Mouse (Mus musculus): ENCODE results near the gene Slc22a3.

The Slc22a3 gene

GRCm38 (mm10) chr17:12507654-12508204 lies at the start of gene Slc22a3:
Slc22a3 (minus strand) TSS chr17:12507704.
- no peak for DNase-seq (ENCODE audit: low spot score in 2 of 2)

- peak in 1 of 2 experiments; percentile 47 for DNase-seq (ENCODE audit: low spot score in 2 of 2)
These were observed 27.0 kb upstream of the Slc22a3 start for GRCm38 (mm10) chr17:12534353-12535145.

GRCm38 (mm10) chr17:12532115-12532514 lies 24.6 kb upstream of the Slc22a3 start:
- peak in 1 of 2 experiments; percentile 25 for DNase-seq (ENCODE audit: low spot score in 2 of 2)

- no peak for DNase-seq (ENCODE audit: low spot score in 2 of 2)
These were observed 22.6 kb upstream of the Slc22a3 start for GRCm38 (mm10) chr17:12530081-12530480.

- DNase-seq (ENCODE audit: low spot score in 2 of 2): no peak
These were observed 22.0 kb upstream of the Slc22a3 start for GRCm38 (mm10) chr17:12529384-12529985.

- DNase-seq (ENCODE audit: low spot score in 2 of 2): no peak
These were observed 11.6 kb upstream of the Slc22a3 start for GRCm38 (mm10) chr17:12519089-12519488.

GRCm38 (mm10) chr17:12518194-12518593 lies 10.7 kb upstream of the Slc22a3 start:
- DNase-seq (ENCODE audit: low spot score in 2 of 2): no peak

GRCm38 (mm10) chr17:12513997-12514396 lies 6.5 kb upstream of the Slc22a3 start:
- DNase-seq (ENCODE audit: low spot score in 2 of 2): no peak

GRCm38 (mm10) chr17:12513107-12513923 lies 5.8 kb upstream of the Slc22a3 start:
- DNase-seq (ENCODE audit: low spot score in 2 of 2): no peak

- no peak for DNase-seq (ENCODE audit: low spot score in 2 of 2)
These were observed 3.7 kb upstream of the Slc22a3 start for GRCm38 (mm10) chr17:12511193-12511592.

- no peak for DNase-seq (ENCODE audit: low spot score in 2 of 2)
These were observed 872 bp upstream of the Slc22a3 start for GRCm38 (mm10) chr17:12508376-12508775.

- no peak for DNase-seq (ENCODE audit: low spot score in 2 of 2)
These were observed 471 bp downstream of the Slc22a3 start for GRCm38 (mm10) chr17:12506903-12507563.

GRCm38 (mm10) chr17:12505708-12506107 lies 1.8 kb downstream of the Slc22a3 start:
- DNase-seq (ENCODE audit: low spot score in 2 of 2): no peak

GRCm38 (mm10) chr17:12499426-12499825 lies 8.1 kb downstream of the Slc22a3 start:
- no peak for DNase-seq (ENCODE audit: low spot score in 2 of 2)

GRCm38 (mm10) chr17:12495558-12495957 lies 11.9 kb downstream of the Slc22a3 start:
- DNase-seq (ENCODE audit: low spot score in 2 of 2): no peak

GRCm38 (mm10) chr17:12491591-12491990 lies 15.9 kb downstream of the Slc22a3 start:
- DNase-seq (ENCODE audit: low spot score in 2 of 2): no peak

GRCm38 (mm10) chr17:12489888-12490287 lies 17.6 kb downstream of the Slc22a3 start:
- DNase-seq (ENCODE audit: low spot score in 2 of 2): no peak

GRCm38 (mm10) chr17:12485657-12486056 lies 21.8 kb downstream of the Slc22a3 start:
- no peak for DNase-seq (ENCODE audit: low spot score in 2 of 2)

- DNase-seq (ENCODE audit: low spot score in 2 of 2): no peak
These were observed 28.1 kb downstream of the Slc22a3 start for GRCm38 (mm10) chr17:12479416-12479815.

- DNase-seq (ENCODE audit: low spot score in 2 of 2): no peak
These were observed 32.9 kb downstream of the Slc22a3 start for GRCm38 (mm10) chr17:12474509-12475083.

- no peak for DNase-seq (ENCODE audit: low spot score in 2 of 2)
These were observed 35.0 kb downstream of the Slc22a3 start for GRCm38 (mm10) chr17:12472547-12472946.

Data from spleen, postnatal 14 days (tissue).